Mouse (Mus musculus): ENCODE results near the gene Ilkap. TPM values are rescaled to one million over a fixed set of nuclear protein-coding genes. Genes with fewer than 3 reads are reported as not detected.
A peak's percentile ranks its signal among the peaks of the same experiment; 100 is the strongest.

Gene Ilkap
- polyA plus RNA-seq, 1 experiment from 2014 or later, result 153 TPM

DNA sequence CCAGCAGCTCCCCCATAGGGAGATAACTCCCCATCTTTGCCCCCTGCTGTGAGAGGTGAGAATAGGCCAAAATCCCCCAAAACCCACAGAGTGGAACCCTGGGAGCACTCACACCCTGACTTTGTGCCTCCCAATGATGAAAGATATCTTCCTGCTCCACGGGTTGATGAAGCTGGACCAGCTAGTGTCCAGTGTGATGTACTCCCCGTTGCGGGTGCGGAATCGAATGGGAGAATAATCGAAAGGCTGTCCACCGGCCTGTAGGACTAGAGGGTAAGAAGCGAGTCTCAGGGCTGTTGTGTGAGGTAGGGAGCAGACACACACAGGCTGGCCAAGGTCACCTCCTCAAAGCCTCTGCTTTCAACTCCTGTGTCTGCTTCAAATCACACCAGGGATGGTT lies 36.3 kb upstream of the Ilkap start:
- Histone ChIP-seq H3K9me3 (no peaks in the 10 kb centered on the region), H3K4me3 (no peak overlapping the region), H3K27ac (replicated peaks) (no peak overlapping the region), H3K27me3 (no peaks in the 10 kb centered on the region), H3K36me3 (no peaks in the 10 kb centered on the region), H3K9ac (replicated peaks) (no peak overlapping the region), H3K4me1 (0 out of 2 replicates have a peak, but pooled peaks cover 5% of the 10 kb centered on the region), H3K4me2 (replicated peaks) (no peak overlapping the region)
- 94% methylated on average over 8 of the region's 8 CpGs for WGBS
- ATAC-seq (ENCODE audit: low FRiP score, low read depth), result no peak

DNA sequence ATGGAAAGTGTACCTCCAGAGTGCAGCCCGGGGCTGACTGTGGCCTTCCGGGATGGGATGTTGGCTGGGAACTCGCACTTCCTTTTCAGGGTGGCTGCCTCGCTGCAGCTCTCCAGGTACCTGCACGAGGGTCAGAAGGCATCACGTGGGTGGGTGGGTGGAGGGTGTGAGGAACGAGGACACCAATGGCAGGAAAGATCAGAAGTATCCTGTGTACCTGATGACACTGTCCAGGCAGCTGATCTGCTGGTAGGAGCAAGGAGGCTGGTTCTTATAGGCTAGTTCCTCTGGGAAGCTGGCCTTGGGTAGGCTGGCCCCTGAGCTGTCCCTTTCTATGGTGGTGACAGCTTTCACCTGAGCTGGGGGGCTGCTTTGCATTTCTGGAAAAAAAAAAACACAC lies 32.1 kb upstream of the Ilkap start:
- Histone ChIP-seq H3K9me3 (no peaks in the 10 kb centered on the region), H3K4me3 (no peak overlapping the region), H3K27me3 (no peaks in the 10 kb centered on the region), H3K27ac (replicated peaks) (no peak overlapping the region), H3K36me3 (0 out of 2 replicates have a peak, but pooled peaks cover 4% of the 10 kb centered on the region), H3K4me2 (replicated peaks) (no peak overlapping the region), H3K4me1 (no peaks in the 10 kb centered on the region), H3K9ac (replicated peaks) (no peak overlapping the region)
- ATAC-seq (ENCODE audit: low FRiP score, low read depth), result no peak
- WGBS, result 84% methylated on average over 7 of the region's 7 CpGs

DNA sequence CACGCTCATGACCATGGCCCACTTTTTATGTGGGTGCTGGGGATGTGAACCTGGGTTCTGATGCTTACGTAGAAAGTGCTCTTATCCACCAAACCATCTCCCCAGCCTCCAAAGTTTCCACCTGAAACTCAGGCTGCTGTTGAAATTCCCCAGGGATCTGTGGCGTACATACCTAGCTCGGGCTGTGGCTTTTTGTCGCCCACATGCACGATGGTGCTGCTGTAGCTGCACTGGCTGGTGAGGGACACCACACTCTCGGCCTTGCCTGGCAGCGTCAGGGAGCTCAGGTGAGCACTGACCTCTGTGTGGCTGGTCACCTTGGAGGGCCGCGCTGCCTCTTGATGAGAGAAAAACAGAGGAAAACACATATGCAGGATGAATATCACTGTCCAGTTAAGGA lies 30.6 kb upstream of the Ilkap start:
- 94% methylated on average over 10 of the region's 10 CpGs for WGBS
- Histone ChIP-seq H3K36me3 (0 out of 2 replicates have a peak, but pooled peaks cover 4% of the 10 kb centered on the region), H3K4me3 (no peak overlapping the region), H3K27ac (replicated peaks) (no peak overlapping the region), H3K4me1 (no peaks in the 10 kb centered on the region), H3K4me2 (replicated peaks) (no peak overlapping the region), H3K9me3 (no peaks in the 10 kb centered on the region), H3K27me3 (no peaks in the 10 kb centered on the region), H3K9ac (replicated peaks) (no peak overlapping the region)
- no peak for ATAC-seq (ENCODE audit: low FRiP score, low read depth)

DNA sequence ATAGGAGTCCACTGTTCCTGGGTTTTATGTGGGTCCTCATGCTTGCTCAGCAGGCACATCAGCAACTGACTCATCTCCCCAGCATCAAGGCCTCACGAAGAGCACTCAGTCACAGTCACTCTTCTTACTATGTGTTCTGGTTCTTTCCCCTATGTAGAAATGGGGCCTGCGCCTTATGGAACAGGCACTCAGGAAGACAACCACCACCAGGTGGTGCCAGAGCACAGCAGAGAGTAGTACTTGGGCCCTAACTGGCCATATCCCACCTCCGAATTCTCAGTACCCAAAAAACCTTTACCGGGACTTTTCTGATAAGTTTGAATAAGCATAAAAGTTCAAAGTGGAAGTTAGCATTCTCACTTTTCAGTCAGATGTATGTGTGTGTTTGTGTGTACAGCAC lies 30.0 kb upstream of the Ilkap start:
- Histone ChIP-seq H3K4me3 (no peak overlapping the region), H3K9me3 (no peaks in the 10 kb centered on the region), H3K27ac (replicated peaks) (no peak overlapping the region), H3K9ac (replicated peaks) (no peak overlapping the region), H3K36me3 (0 out of 2 replicates have a peak, but pooled peaks cover 4% of the 10 kb centered on the region), H3K4me1 (no peaks in the 10 kb centered on the region), H3K4me2 (replicated peaks) (no peak overlapping the region), H3K27me3 (no peaks in the 10 kb centered on the region)
- WGBS, result 37% methylated on average over 4 of the region's 4 CpGs
- peak; percentile 75; the same call in 1 of the 2 replicates for ATAC-seq (ENCODE audit: low FRiP score, low read depth)

DNA sequence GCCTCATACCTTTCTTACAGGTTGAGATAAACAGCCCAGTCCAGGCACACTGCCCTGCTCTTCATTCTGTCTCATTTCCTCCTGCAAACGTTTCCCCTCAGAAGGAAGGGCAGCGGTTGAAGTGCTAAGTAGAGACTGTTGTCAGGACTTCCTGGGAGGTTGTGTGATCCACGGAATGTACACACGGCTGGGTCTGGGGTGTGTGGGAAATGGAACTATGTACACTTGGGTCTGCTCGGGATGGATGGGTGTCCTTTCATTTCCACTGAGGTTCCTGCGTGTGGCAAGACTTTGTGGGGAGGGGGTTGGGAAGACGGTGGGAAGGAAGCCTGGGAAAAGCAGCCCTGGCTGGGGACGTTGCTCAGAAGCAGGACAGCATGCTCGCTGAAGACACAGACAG lies 27.8 kb upstream of the Ilkap start:
- WGBS, result 90% methylated on average over 9 of the region's 9 CpGs
- Histone ChIP-seq H3K9ac (replicated peaks) (no peak overlapping the region), H3K27me3 (no peaks in the 10 kb centered on the region), H3K4me3 (no peak overlapping the region), H3K4me2 (replicated peaks) (no peak overlapping the region), H3K36me3 (0 out of 2 replicates have a peak, but pooled peaks cover 4% of the 10 kb centered on the region), H3K27ac (replicated peaks) (no peak overlapping the region), H3K9me3 (no peaks in the 10 kb centered on the region), H3K4me1 (no peaks in the 10 kb centered on the region)
- no peak for ATAC-seq (ENCODE audit: low FRiP score, low read depth)

DNA sequence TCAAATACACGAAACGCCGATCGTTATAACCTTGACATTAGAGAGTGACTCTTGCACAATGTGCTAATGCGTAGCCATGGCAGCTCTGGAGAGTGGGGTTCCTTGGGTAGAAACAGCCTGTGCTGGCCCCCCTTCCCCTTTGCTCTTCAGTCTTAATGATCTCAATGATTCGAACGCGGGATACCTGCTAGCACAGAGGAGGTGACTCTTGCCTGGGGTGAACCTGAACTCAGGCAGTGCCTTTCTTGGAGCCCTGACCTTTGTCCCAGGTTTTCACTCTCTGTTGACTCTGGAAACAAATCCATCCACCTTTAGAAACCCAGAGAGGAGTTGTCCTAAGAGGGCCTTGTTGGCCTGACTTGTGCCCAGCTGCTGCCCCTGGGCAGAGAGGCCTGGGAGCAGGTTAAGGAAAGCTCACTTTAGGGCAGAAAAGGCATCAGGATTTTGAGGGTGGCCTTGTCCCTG lies 22.0 kb upstream of the Ilkap start:
- Histone ChIP-seq H3K4me1 (peaks cover 6% of the 10 kb centered on the region), H3K9me3 (no peaks in the 10 kb centered on the region), H3K27ac (replicated peaks) (no peak overlapping the region), H3K9ac (replicated peaks) (no peak overlapping the region), H3K36me3 (no peaks in the 10 kb centered on the region), H3K4me3 (no peak overlapping the region), H3K27me3 (no peaks in the 10 kb centered on the region), H3K4me2 (replicated peaks) (no peak overlapping the region)
- ATAC-seq (ENCODE audit: low FRiP score, low read depth), result no peak
- WGBS, result 94% methylated on average over 8 of the region's 8 CpGs

DNA sequence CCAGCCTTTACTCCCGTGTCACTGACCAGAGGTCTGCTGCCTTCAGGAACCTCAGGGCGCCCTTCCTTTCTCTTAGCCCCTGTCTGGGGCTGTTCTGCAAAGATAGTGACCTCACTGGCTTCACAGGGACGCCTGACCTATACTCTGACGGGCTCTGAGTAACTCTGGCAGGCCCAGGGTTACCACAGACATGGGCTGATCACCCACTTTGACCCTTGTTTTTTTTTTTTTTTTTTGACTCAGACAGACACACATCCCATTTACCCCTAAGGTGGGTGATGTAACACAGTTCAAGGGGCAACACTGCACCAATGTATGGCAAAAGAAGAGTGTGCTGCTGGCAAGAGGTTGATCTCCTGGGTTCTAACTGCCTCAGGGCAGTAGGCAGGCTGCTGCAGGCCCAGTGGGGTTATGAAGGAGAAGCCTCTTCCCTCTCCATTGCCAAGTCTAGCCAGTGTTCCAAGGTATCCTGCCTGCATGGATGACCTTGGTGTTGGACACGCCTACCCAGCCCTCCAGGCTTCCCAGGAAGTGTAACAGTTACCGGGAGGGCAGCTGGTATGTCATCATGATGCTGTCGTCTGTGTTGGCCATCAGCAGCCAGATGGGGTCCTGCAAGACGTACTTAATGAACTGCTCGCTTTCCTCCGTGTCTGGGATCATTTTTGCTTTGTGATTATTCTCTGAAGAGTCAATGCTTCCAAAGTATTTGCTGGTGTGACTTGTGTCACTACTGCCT lies 21.4 kb upstream of the Ilkap start:
- ATAC-seq (ENCODE audit: low FRiP score, low read depth), result no peak
- no peaks in the 10 kb centered on the region for H3K36me3 ChIP-seq
- peaks cover 12% of the 10 kb centered on the region for H3K4me1 ChIP-seq
- no peak overlapping the region for H3K4me2 ChIP-seq (replicated peaks)
- H3K4me3 ChIP-seq, result no peak overlapping the region
- H3K9me3 ChIP-seq, result no peaks in the 10 kb centered on the region
- H3K9ac ChIP-seq (replicated peaks), result no peak overlapping the region
- 66% methylated on average over 10 of the region's 10 CpGs for WGBS
- no peak overlapping the region for H3K27ac ChIP-seq (replicated peaks)
- no peaks in the 10 kb centered on the region for H3K27me3 ChIP-seq

DNA sequence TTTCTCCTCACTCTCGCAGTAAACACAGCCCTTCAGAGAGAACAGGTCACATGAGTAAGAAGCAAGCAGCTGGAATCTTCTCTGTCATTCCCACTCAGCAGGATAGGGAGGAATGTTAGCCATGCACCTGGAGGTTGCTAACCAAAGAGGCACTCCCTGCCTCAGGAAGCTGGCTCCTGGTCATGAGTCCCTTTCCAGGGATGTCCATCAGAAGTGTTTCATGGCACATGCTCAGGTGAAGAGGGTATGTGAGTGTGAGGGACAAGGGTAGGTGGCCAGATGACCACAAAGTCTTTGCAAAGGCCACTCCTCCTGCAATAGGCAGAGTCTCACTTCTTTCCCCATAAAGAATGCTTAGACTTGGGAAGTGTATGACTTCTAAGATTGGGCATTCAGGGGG lies 19.4 kb upstream of the Ilkap start:
- ATAC-seq (ENCODE audit: low FRiP score, low read depth), result no peak
- H3K27me3 ChIP-seq, result no peaks in the 10 kb centered on the region
- peaks cover 28% of the 10 kb centered on the region for H3K4me1 ChIP-seq
- no peak overlapping the region for H3K4me3 ChIP-seq
- H3K9me3 ChIP-seq, result no peaks in the 10 kb centered on the region
- 89% methylated on average over 1 of the region's 1 CpGs for WGBS
- H3K9ac ChIP-seq (replicated peaks), result no peak overlapping the region
- no peak overlapping the region for H3K4me2 ChIP-seq (replicated peaks)
- no peaks in the 10 kb centered on the region for H3K36me3 ChIP-seq
- H3K27ac ChIP-seq (replicated peaks), result no peak overlapping the region

DNA sequence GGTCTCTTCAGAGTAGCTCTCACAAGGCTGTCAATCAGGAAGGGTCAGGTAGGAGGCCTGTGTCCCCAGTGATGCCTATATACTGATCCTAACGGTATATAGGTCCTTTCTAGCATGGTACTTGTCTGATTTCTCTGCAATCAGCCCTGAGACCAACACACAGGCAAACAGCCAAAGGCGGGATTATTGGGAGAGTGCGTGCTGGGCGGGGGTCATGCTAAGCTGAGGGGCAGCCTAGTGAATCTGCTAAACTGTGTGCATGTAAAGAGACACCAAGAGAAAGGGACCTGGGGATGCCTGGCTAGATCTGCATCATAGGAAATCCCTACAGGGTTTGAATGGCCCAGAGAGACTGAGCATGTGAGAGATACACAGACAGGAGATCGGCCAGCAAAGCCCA lies 16.7 kb upstream of the Ilkap start:
- H3K27me3 ChIP-seq, result no peaks in the 10 kb centered on the region
- ATAC-seq (ENCODE audit: low FRiP score, low read depth), result no peak
- H3K4me1 ChIP-seq, result peaks cover 50% of the 10 kb centered on the region
- no peaks in the 10 kb centered on the region for H3K36me3 ChIP-seq
- H3K27ac ChIP-seq (replicated peaks), result peak overlapping the region; percentile 99
- 0 out of 2 replicates have a peak overlapping the region, but pooled peaks have one; percentile 88 for H3K4me2 ChIP-seq (replicated peaks)
- 46% methylated on average over 5 of the region's 5 CpGs for WGBS
- H3K9ac ChIP-seq (replicated peaks), result peak overlapping the region; percentile 59
- no peak overlapping the region for H3K4me3 ChIP-seq
- no peaks in the 10 kb centered on the region for H3K9me3 ChIP-seq

DNA sequence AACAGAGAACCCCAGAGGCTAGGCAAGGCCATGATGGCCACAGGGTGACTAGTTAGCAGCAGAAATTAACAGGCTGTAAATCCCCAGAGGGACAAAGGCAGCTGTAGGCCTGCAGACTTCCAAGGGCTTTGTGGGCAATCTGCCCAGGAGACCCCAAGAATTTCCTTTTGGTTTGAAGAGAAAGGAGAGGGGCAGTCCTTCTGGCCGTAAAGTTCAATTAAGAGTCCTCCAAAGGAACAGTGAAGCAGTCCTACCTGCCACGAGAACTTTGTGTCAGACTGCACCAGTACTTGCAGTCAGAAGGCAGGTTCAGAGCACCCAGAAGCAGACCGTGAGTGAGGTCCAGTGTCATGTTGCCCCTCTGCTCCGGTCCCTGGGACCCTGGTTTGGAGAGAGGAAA lies 16.3 kb upstream of the Ilkap start:
- no peaks in the 10 kb centered on the region for H3K36me3 ChIP-seq
- peaks cover 50% of the 10 kb centered on the region for H3K4me1 ChIP-seq
- H3K27me3 ChIP-seq, result no peaks in the 10 kb centered on the region
- ATAC-seq (ENCODE audit: low FRiP score, low read depth), result no peak
- H3K9me3 ChIP-seq, result no peaks in the 10 kb centered on the region
- H3K4me3 ChIP-seq, result no peak overlapping the region
- WGBS, result 37% methylated on average over 4 of the region's 4 CpGs
- peak overlapping the region; percentile 59 for H3K9ac ChIP-seq (replicated peaks)
- peak overlapping the region; percentile 99 for H3K27ac ChIP-seq (replicated peaks)
- H3K4me2 ChIP-seq (replicated peaks), result peak overlapping the region; percentile 88

DNA sequence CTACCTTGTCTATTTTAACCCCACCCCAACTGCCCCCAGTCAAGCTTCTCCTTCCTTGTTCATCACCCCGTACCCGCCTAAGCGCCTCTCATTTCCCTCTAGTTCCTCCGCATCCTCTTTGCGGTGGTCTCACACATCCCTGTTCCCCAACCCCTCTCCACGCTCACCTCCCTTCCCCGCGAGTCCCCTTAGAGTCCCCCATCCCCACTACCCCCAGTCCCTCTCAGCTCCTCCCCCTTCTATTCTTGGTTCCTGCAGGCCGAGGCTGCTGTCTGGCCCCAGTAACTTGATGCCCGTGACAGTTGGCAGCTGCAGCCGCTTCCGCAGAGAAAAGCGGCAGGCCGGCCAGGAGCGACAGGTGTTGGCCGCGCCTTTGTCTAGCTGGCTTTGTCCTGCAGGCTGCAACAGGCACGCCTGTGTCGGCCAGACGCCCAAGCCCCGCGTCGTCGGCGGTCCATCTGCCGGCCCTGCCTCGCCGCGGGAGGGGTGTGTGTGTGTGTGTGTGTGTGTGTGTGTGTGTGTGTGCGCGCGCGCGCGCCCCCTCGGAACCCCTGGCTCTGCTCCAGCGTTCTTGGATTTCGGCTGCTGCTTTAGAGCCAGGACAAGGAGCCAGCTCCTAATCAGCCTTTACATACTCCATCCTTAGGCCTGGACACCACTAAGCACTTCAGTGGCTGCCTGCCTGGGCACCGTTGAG lies 15.4 kb upstream of the Ilkap start, which contains the start of gene Hes6:
Gene Hes6, minus strand, starts transcription at position 141 of the 697 bp plus-strand sequence.
- H3K4me1 ChIP-seq, result peaks cover 50% of the 10 kb centered on the region

DNA sequence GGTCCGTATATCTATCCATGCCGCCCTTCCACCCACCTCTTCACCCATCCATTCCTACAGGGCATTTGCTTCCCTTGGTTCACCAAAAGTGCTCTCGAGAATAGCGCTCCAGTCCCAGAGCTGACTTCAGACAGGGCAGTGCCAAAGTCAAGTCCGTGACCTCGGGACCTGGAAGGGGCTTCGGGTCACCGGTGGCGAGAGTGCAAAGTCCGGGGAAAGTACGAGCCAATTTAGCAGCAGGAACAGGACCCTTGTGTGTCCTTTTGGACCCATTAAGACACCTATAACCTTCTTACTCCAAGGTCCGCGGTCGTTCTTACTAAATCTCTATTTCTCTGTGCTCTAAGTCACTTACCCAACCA lies 14.9 kb upstream of the Ilkap start:
- peak overlapping the region; percentile 88 for H3K4me2 ChIP-seq (replicated peaks)
- H3K9ac ChIP-seq (replicated peaks), result peak overlapping the region; percentile 59
- peak overlapping the region; percentile 82 for H3K4me3 ChIP-seq
- WGBS, result under 1% methylated on average over 14 of the region's 14 CpGs
- H3K4me1 ChIP-seq, result peaks cover 50% of the 10 kb centered on the region
- H3K27ac ChIP-seq (replicated peaks), result peak overlapping the region; percentile 99
- no peaks in the 10 kb centered on the region for H3K27me3 ChIP-seq
- no peaks in the 10 kb centered on the region for H3K36me3 ChIP-seq
- no peak for ATAC-seq (ENCODE audit: low FRiP score, low read depth)
- H3K9me3 ChIP-seq, result no peaks in the 10 kb centered on the region

More for the DNA sequence above, 15.4 kb upstream of the Ilkap start, which contains the start of gene Hes6:
- WGBS, result under 1% methylated on average over 38 of the region's 39 CpGs
- Histone ChIP-seq H3K4me3 (peak within 1 kb of the TSS; percentile 82), H3K4me2 (replicated peaks) (peak within 1 kb of the TSS; percentile 88), H3K9ac (replicated peaks) (peak within 1 kb of the TSS; percentile 93), H3K36me3 (no peaks in the 10 kb centered on the region), H3K27me3 (no peaks in the 10 kb centered on the region), H3K9me3 (no peaks in the 10 kb centered on the region), H3K27ac (replicated peaks) (peak within 1 kb of the TSS; percentile 99)
- peak; percentile 82 for ATAC-seq (ENCODE audit: low FRiP score, low read depth)

Measured in midbrain, embryonic 12.5 days (tissue).